Mouse (Mus musculus): ENCODE measurements around the gene Mvb12a. TPM values are rescaled to one million over a fixed set of nuclear protein-coding genes. Genes with fewer than 3 reads are reported as not detected.

Gene Mvb12a
- total RNA-seq, 2 experiments from 2014 or later, result 31.6 to 32.4 TPM

DNA sequence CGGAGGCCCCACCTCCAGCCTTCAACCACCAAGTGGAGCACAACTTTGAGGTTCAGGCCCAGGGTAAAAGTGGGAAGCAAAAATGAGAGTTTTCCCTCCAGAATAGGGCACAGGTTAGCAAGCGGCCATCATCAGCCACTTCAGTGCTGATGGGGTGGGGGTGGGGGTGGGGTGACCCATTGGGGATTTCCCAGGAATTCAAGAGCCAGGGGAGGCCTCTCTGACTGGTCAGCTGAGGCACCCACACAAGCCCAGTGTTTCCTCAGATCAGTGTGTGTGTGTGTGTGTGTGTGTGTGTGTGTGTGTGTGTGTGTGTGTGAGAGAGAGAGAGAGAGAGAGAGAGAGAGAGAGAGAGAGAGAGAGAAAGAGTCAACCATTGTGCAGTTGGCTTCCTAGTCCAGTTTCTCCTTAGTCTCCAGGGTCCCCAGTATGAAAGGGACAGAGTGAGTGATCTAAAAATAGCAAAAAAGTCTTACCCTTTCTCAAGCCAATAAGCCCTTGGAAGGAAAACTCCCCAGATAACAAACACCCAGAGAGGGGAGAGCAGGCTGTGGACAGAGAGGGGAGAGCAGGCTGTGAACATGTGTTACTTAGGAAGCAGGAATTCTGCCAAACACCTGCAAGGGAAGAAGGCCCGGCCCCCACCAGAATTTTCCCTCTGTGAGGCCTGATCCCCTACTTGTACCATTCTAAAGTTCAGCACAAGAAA lies 15.4 kb upstream of the Mvb12a start:
- peak; percentile 36 for DNase-seq

- DNase-seq, result peak; percentile 56
These were observed 14.2 kb upstream of the Mvb12a start for GRCm38 (mm10) chr8:71528362-71529073.

DNA sequence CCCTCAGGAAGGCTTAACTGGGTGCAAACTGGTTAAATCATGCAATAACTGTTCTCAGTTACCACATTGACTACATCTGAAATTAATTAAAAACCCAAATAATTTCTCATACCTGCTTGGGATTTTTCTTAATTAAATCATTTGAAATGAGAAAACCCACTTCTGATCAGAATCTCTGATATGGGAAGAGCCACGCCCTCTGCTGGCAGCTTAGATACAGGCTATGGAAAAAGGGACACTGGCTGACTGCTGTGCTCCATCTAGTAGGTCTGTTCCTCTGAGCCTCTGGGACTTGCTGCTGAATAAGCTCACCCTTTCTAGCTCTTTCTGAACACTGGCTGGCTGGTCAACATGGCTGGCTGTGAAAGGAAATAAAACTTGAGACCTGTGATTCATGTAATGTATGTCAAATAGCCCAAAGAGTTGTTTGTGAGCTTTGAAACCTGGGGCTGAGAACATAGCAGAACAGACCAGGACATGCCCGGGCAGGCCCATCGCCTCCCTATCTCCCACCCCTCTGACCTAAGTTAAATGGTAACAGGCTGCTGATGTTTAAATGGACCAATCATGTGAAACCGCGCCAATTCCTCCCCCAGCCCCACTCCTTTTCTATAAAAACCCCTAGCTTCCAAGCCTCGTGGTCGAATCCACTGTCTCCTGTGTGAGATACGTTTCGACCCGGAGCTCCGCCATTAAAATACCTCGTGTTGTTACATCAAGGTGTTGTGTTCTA lies 11.8 kb upstream of the Mvb12a start:
- peak; percentile 34 for DNase-seq

DNA sequence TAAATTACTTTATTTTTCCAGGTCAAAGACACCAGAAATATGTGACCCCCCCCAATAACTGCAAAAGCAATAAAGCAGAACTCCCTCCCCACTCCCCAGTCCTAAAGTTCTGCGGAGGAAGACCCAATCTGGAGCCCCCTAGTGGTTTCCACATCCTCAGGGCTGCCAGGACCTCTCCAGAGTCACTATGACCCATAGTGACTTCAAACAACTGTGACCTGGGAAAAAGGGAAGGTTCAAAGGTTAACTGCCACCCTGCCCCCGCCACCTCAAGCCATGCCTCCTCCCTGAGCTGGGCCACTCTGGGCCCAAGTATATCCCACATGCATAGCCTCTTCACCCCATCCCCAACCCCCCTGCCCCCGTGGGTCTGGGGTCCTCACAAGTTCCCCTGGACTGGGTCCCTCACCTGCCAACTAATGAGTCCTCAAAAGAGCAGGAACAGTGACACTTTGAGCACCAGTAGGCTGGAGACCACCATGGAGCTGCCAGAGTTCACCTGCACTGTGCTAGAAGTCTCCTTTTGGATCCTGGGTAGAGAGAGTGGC lies 8.4 kb upstream of the Mvb12a start:
- no peak for DNase-seq

- no peak for DNase-seq
These were observed 7.1 kb upstream of the Mvb12a start for GRCm38 (mm10) chr8:71535663-71536062.

DNA sequence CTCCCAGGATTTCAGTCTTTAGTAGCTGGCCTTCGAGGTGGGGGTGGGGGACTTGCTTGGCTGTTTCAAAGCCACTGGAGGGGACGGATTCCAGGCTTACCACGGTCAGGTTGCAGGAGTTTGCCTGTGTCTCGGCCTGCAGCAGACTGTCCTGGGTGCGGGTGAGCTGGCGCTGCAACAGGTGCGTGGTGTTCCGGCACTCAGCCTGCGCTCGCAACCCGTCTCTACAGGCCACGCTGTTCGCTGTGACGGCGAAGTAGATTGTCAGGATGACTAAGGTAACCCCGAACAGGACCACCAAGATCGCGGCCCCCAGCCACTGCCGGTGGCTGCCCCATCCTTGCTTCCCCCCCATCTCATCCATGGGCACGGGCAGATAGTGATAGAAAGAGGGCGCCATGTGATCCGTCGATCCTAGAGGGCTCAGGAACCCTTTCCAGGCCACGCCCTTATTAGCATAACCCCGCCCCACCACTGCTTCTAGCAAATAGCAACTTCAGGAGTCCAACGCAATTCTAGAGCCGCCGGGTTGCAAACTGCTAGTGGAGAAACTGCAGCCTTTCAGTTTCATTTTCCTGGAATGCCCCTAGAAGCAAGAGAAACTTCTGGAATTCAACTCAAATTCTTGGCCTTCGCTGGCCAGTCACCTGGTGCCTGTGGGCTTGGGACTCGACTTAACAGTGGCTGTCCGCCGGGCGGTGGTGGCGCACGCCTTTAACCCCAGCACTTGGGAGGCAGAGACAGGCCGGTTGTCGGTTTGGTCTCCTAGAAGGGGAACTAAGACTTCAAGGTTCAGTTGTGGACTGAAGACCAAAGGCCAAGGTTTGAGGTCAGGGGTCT lies 5.5 kb upstream of the Mvb12a start, which contains the start of gene Bst2:
Gene Bst2 (minus strand): TSS at position 429 of the 840 bp plus-strand sequence.
- peak; percentile 87 for DNase-seq

DNA sequence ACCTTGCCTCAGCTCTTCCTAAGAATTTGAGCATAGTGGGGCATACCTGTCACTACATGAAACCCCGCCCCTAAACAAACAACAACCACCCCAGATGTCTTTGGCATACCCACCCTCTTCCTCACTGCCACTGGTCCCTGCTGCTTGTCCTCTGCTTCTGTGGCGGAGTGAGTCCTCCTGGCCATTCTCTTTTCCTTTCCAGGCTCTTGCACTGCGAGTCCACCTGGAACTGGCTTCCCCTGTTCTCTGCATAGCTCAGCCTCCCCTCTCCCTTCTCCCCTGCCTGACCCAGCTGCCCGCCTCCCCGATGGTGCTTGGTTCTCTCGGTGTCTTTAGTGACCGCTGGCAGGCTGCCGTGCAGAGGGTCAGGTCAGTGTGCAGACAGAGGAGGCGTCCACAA lies 1.0 kb downstream of the Mvb12a start:
- DNase-seq, result no peak

GRCm38 (mm10) chr8:71545053-71545452 lies 2.3 kb downstream of the Mvb12a start:
- DNase-seq, result no peak

DNA sequence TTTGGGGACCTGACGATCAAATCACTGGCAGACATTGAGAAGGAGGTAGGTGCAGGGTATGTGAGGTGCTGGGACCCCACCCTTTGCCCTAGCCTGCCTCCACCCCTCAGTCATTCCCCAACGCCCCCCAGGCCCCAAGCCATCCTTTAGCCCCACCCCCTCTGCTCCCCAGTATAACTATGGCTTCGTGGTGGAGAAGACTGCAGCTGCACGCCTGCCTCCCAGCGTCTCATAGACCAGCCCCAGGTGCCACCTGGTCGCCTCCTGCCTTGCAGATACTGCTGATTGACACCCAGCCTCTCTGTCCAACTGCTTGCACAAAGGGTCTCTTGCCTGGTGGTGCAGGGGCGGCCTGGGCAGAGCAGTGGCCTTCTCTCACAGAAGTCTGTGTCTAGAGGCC lies 4.9 kb downstream of the Mvb12a start:
- no peak for DNase-seq

DNA sequence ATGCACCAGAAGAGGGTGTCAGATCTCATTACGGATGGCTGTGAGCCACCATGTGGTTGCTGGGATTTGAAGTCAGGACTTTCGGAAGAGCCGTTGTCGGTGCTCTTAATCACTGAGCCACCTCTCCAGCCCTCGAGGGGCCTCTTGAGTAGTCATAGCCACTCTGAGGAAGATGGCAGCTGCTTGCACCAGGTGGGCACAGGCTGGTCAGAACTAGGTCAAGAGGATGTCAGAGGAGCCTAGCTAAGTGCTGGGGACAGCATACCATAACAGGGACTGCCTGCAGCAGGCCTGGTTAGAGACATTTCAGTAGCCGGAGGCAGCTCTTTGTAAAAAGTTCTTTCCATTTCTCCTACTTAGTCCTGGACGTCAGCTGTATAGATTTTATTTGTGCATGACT lies 8.0 kb downstream of the Mvb12a start:
- no peak for DNase-seq

DNA sequence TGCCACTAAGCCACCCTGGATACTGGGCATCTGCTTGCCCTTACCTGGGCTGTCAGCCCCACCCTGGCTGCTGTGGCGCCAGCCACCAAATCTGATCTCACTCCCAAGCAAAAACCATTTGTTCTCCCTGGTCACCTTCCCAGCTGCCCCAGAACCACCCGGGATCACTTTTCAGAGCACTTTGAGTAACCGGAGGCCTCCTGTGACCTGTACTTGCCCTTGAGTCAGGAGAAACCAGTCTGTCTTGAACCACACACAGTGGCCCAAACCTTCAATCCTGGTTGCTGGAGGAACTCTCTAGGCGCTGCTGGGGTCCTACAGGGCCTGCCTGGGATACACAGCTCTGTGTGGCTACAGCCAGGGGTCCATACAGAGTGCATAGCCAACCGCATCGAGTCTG lies 10.0 kb downstream of the Mvb12a start:
- no peak for DNase-seq

DNA sequence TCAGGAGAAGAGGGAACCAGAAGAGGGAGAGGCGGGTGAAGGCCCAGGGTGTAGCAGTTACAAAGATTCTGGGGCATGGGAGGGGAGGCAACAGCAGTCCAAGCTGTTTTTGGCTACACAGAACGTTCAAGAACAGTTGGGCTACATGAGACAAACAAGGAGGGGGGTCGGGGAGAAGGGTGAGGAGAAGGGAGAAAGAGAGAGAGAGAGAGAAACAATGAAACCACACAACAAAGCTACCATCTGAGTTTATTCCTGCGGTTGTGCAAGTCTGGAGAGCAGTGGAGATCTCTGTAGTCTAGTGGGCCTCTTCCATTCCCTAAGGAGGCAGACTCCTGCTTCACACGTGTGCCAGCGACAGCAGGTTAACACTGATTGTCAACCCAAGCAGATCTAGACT lies 11.3 kb downstream of the Mvb12a start:
- DNase-seq, result no peak

GRCm38 (mm10) chr8:71554644-71555043 lies 11.9 kb downstream of the Mvb12a start:
- DNase-seq, result no peak

DNA sequence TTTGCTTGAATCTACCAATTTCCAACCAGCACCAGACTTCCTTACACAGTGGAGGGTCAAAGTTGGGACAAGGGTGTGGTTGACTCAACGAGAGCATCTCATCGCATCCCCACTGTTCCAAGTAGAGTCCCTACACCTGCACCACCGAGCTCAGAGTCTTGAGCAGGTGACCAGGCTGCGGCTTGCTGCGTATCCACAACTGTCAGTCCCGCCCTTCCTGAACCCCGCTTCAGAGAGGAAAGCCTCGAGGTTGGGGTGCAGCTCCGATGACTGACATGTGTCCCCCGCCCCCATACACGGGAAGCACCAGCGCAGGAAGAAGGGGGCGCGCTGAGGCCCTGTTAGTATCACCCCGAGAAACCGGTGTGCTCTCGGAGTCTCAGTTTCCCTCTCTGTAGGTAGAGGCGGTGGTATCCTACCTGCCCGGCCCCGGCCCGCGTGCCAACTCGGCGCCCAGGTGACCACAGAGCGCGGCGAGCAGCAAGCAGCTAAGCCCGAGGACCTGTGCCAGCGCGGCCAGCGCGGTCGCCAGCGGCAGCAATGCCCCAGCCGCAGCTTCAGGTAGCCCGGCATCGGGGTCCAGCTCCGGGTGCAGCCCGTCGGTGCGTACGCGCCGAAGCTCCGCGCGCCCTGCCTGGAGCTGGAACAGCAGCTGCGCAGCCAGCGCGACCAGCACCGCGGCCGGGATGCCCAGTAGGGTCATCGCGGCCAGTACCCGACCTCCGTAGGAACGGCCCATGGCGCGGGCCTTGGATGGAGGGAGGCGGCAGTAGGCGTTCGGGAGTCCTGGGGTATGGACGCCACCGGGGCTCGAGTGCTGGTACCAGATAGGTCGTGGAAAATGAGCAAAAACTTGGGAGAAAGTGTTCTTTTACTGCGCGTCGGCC lies 15.6 kb downstream of the Mvb12a start, which contains the start of gene Tmem221:
Gene Tmem221 (minus strand): TSS at position 801 of the 887 bp plus-strand sequence.
- no peak for DNase-seq

DNA sequence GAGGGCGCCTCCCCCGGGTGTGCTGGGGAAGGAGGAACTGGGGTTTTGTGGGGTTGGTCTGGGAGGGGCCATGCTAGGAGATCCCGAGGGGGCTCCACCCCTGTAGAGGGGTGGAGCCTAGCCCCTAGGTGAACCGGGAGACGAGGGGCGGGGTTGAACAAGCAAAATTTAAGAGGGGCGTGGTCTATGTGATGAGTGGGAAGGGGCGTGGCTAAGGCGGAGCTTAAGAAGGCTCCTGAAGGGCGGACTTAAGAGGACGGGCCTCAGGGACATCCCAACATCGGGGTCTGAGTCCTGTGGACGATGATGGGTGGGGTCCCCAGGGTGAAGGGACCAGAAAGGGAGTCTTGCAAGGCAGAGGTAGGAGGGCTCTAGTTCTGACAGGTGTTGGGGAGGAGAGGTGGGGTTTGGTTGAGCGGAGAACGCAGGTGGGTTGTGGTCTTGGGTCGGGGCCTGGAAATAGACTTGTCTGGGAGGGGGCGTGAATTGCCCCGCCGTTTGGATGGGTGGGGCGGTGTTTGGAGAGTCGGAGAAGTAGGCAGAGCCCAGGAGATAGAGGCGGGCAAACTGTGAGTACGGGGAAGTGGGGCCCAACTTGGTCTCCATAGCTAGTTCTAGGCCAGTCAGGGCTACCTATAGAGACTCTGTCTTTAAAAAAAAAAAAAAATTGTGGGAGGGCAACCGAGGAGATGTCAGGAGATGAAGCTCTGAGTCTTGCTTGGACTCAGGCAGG lies 16.4 kb downstream of the Mvb12a start:
- DNase-seq, result peak; percentile 61

- no peak for DNase-seq
These were observed 17.3 kb downstream of the Mvb12a start for GRCm38 (mm10) chr8:71560071-71560470.

GRCm38 (mm10) chr8:71560765-71561164 lies 18.0 kb downstream of the Mvb12a start:
- DNase-seq, result no peak

DNA sequence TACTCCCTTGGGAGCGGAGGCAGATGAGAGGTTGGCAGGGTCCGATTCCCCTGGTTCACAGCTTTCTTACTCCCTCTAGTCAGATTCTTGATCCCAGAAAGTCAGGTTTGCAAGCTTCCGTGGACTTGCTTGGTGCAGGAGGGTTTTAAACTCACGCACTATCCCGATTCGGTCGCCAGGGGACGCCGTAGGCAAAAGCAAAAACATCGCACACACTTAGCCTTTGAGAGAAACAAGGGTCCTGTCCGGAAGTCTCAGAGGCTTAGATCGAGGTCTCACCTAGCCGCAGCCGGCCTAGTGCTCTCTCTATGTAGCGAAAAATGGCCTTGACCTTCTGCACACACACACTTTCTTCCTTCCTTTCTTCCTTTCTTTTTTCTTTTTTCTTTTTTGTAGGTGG lies 18.7 kb downstream of the Mvb12a start:
- DNase-seq, result peak; percentile 71

DNA sequence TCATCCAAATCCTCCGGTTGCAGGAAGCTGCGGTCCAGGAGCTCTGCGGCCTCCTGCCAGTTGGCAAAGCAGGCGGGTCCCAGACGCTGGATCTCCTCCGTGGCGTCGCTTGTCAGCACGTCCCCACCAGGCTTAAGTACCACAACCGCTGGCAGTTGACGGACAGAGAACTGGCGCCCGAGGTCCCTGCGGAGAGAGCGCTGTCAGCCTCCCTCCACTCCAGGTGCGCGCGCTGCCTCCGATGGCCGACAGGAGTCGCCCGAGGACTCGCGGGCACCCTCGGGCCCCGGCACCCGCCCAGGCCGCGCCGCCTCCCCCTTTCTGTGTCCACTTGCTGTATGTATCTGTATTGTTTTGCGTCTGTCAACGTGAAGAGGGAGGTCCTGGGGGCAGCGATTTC lies 20.0 kb downstream of the Mvb12a start:
- DNase-seq, result peak; percentile 93

- no peak for DNase-seq
These were observed 21.3 kb downstream of the Mvb12a start for GRCm38 (mm10) chr8:71563992-71564391.

All from heart, postnatal 4 days (tissue).